Mouse (Mus musculus) C2C12 (cell line): ENCODE measurements around the gene Iqsec1. TPM values are rescaled to one million over a fixed set of nuclear protein-coding genes. Genes with fewer than 3 reads are reported as not detected.
A peak's percentile ranks its signal among the peaks of the same experiment; 100 is the strongest.

Source experiments
- H3K27me3 ChIP-seq: one replicate; pipeline ENCODE4 v1.6.1; 2011; ENCODE audit not compliant: control insufficient read depth, insufficient read depth, insufficient read length
- H3K36me3 ChIP-seq: one replicate; pipeline ENCODE4 v1.6.1; 2011; ENCODE audit not compliant: control insufficient read depth, insufficient read depth
- H3K4me3 ChIP-seq: one replicate; pipeline ENCODE4 v1.5.1; 2011; ENCODE audit warnings: mild to moderate bottlenecking, control low read depth; ENCODE audit not compliant: poor library complexity, insufficient read depth, severe bottlenecking
- H3K79me2 ChIP-seq: one replicate; pipeline ENCODE4 v1.6.1; 2011; ENCODE audit not compliant: control insufficient read depth, insufficient read depth
- H3K79me3 ChIP-seq: one replicate; pipeline ENCODE4 v1.6.1; 2011; ENCODE audit warnings: low read depth, control low read depth
- H3ac ChIP-seq: one replicate; pipeline ENCODE3; 2011; ENCODE audit warnings: low read depth; ENCODE audit not compliant: control insufficient read depth, insufficient read length
- CEBPB ChIP-seq: IDR thresholded peaks from one replicate; pipeline ENCODE4 v1.6.1; 2011; ENCODE audit warnings: low read depth, mild to moderate bottlenecking, control low read depth, moderate library complexity
- CTCF ChIP-seq: IDR thresholded peaks from one replicate; pipeline ENCODE4 v1.5.1; 2011; ENCODE audit not compliant: control insufficient read depth, insufficient read depth, insufficient read length
- FOSL1 ChIP-seq: IDR thresholded peaks from one replicate; pipeline ENCODE4 v1.8.0; 2011; ENCODE audit warnings: mild to moderate bottlenecking, low read length; ENCODE audit not compliant: poor library complexity, insufficient read depth, severe bottlenecking
- MAX ChIP-seq: IDR thresholded peaks from one replicate; pipeline ENCODE4 v1.6.1; 2011; ENCODE audit warnings: mild to moderate bottlenecking, control low read depth
- MYOD1 ChIP-seq: IDR thresholded peaks from one replicate; pipeline ENCODE4 v1.6.1; 2011; ENCODE audit warnings: low read depth; ENCODE audit not compliant: control insufficient read depth, insufficient read length
- MYOG ChIP-seq: IDR thresholded peaks from one replicate; pipeline ENCODE4 v1.6.1; 2011; ENCODE audit not compliant: control insufficient read depth, insufficient read length; ENCODE audit errors: extremely low read depth
- USF1 ChIP-seq: IDR thresholded peaks from one replicate; pipeline ENCODE4 v1.6.1; 2011; ENCODE audit warnings: low read depth, mild to moderate bottlenecking, control low read depth, moderate library complexity
- polyA plus RNA-seq: library from polyadenylated mRNA; unstranded; fragments of >200 nt; fragmentation: generic; extraction: Trizol; gene quantifications from one replicate; pipeline ENCODE4 v1.2.1, GENCODE M21; 2012; ENCODE audit warnings: missing spikeins

Gene Iqsec1
- polyA plus RNA-seq, 1 experiment: 20.6 TPM

- Histone ChIP-seq H3K4me3 (no peak overlapping the region), H3K79me2 (no peaks in the 10 kb centered on the region), H3K36me3 (no peaks in the 10 kb centered on the region), H3K79me3 (no peaks in the 10 kb centered on the region), H3ac (no peak overlapping the region), H3K27me3 (peaks cover 9% of the 10 kb centered on the region)
- TF ChIP-seq MAX (no peak), CTCF (no peak), USF1 (no peak), MYOG (no peak), MYOD1 (no peak), CEBPB (no peak), FOSL1 (no peak)
Observed at GRCm38 (mm10) chr6:91012458-91012857, 24.0 kb upstream of the Iqsec1 start.

DNA sequence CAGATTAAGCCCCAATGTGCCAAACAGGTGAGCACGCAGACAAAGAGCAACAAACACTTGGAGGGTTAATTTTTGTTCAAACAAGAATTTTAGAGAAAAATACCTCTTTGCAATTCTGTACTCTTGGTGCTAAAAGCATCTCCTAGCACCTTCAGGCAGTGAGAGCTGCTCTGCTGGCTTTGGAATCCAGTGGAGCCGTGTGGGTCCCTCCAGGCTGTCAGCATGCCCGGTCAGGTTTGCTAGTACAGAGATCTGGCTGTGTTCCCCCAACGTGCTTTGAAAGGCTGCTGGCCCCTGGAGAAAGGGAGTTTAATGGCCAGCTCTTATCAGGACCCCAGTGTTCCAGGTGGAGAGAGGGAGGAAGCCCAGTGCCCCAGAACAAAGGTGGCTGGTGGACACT is 23.1 kb upstream of the Iqsec1 start:
- Histone ChIP-seq H3K36me3 (no peaks in the 10 kb centered on the region), H3K79me3 (no peaks in the 10 kb centered on the region), H3ac (no peak overlapping the region), H3K4me3 (no peak overlapping the region), H3K79me2 (no peaks in the 10 kb centered on the region), H3K27me3 (peaks cover 7% of the 10 kb centered on the region)
- TF ChIP-seq CEBPB (no peak), USF1 (no peak), MYOD1 (no peak)

DNA sequence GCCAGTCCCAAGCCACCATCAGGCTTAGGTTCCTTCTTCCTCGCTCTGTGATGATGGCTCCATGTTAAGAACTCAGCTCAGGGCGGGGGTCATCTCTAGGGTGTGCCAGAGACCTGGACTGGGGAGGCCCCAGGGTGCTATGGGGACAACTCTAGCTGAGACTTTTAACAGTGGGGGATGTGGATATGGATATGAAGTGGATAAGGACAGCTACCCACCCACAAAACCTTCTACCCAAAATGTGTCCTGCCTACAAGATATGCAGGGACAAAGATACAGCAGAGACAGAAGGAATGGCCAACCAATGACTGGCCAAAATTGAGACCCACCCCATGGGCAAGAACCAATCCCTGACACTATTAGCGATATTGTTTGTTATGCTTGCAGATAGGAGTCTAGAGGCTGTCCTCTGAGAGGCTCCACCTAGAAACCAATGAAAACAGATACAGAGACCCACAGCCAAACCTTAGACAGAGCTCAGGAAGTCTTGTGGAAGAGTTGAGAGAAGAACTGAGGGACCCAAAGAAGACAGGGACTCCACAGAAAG is 19.9 kb upstream of the Iqsec1 start:
- Histone ChIP-seq H3K79me3 (no peaks in the 10 kb centered on the region), H3K36me3 (no peaks in the 10 kb centered on the region), H3K27me3 (peaks cover 10% of the 10 kb centered on the region), H3ac (no peak overlapping the region), H3K79me2 (no peaks in the 10 kb centered on the region), H3K4me3 (no peak overlapping the region)
- no peak for TF ChIP-seq CEBPB

GRCm38 (mm10) chr6:91007207-91007606 is 18.7 kb upstream of the Iqsec1 start:
- Histone ChIP-seq H3K36me3 (no peaks in the 10 kb centered on the region), H3K79me3 (no peaks in the 10 kb centered on the region), H3K27me3 (peaks cover 10% of the 10 kb centered on the region), H3ac (no peak overlapping the region), H3K79me2 (no peaks in the 10 kb centered on the region), H3K4me3 (no peak overlapping the region)
- TF ChIP-seq USF1: no peak
- TF ChIP-seq MYOD1: no peak
- no peak for TF ChIP-seq FOSL1
- TF ChIP-seq MYOG: no peak
- TF ChIP-seq MAX: no peak

DNA sequence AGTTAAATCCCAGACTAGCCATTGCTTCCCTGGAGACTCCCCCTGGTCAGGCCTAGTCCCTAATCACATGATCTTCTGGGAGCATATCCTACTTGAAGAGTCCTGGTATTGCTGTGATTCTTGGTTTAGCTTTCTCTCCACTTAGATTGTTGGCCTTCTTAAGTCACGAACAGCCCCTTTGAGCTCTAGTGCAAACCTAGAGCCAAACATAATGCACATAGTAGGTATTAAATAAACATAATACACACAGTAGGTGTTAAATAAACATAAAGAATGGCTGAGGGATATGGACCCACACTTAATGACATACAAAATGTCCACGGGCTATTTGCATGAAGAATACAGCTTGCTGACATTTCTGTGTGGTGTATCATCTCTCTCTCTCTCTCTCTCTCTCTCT is 15.7 kb upstream of the Iqsec1 start:
- Histone ChIP-seq H3K79me3 (no peaks in the 10 kb centered on the region), H3K36me3 (no peaks in the 10 kb centered on the region), H3K27me3 (peaks cover 7% of the 10 kb centered on the region), H3K4me3 (no peak overlapping the region), H3ac (no peak overlapping the region), H3K79me2 (no peaks in the 10 kb centered on the region)
- no peak for TF ChIP-seq MYOG
- TF ChIP-seq MAX: no peak
- no peak for TF ChIP-seq CEBPB
- no peak for TF ChIP-seq CTCF
- no peak for TF ChIP-seq FOSL1
- TF ChIP-seq MYOD1: no peak
- TF ChIP-seq USF1: no peak

DNA sequence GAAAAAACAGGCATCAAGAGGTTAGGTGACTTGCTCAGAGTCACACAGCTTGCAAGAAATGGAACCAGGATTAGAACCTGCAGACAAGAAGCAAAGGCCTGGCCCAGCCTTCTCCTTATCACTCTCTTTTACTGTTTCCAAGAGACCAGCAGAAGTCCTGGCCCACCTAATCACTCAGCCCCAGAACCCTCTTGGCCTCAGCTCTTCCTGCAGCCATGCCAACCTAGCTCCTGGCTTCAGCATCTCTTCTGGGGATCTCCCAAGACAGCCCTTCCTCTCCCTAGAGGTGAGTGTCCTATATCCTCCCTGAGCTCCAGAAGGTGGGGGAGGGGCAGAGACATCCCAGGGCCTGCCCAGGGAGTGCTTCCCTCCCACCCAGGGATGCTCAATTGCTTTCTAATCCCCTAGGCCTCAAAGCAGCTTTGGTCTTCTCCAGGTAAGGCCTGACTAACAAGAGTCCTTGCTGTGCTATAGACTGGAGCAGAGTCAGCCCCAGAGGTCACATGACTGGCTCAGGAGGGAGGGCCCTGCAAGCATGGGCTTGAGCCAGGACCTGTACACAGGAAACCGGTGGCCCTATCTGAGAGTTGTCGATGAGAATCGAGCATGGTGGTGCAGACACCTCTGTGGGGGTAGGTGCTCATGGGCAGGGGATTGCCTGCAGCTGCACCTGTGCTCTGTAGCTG is 15.0 kb upstream of the Iqsec1 start:
- H3K79me2 ChIP-seq: no peaks in the 10 kb centered on the region
- no peak overlapping the region for H3K4me3 ChIP-seq
- peaks cover 7% of the 10 kb centered on the region for H3K27me3 ChIP-seq
- H3K36me3 ChIP-seq: no peaks in the 10 kb centered on the region
- TF ChIP-seq CEBPB (no peak), USF1 (peak; percentile 26)
- no peaks in the 10 kb centered on the region for H3K79me3 ChIP-seq
- no peak overlapping the region for H3ac ChIP-seq
